In the genomic region with DNA sequence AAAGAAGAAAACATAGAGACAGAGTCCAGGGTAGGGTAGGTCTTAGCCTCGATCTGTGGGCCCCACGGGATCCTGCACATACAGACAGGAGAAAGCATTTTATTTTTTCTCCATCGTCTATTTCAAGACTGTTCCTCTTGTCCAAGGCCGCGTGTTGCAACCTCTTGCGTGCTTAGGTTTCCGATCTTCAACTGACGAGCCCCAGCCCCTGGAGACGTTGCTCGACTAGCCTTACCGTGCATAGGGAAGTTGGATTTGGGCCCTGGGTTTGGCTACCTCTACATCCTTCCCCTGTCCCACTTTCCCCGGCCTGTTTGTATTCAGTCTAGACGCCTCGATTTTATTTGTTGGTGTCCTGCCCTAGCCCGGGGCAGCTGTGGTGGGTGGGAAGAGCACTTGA, we compare ENCODE assay signal across 28 mouse cellular contexts. TPM values are rescaled to one million over a fixed set of nuclear protein-coding genes. Genes with fewer than 3 reads are reported as not detected.
DNase-seq lines count a peak whose midpoint lies in the region; ATAC-seq and TF ChIP-seq lines count a peak whose summit lies in the region.
"Had no signal": no experiment of that assay in that cellular context is flagged by ENCODE, and none has a peak within 500 bp of the region (broad histone marks: within the 10 kb centered on the region; RNA-seq: fewer than 3 reads in every experiment).

No protein-coding gene starts in this region.

- peaks cover 12% of the 10 kb centered on the region for H3K4me1 ChIP-seq in liver, embryonic 15.5 days (replicated peaks)
- H3K4me1 ChIP-seq in liver, embryonic 11.5 days (replicated peaks; ENCODE audit: control insufficient read depth, insufficient read depth, low read length) = peaks cover 2% of the 10 kb centered on the region; the same call in 1 of the 2 replicates
- H3K4me1 ChIP-seq: embryonic facial prominence, embryonic 13.5 days; forebrain, embryonic 10.5 days; midbrain, embryonic 12.5 days had no signal

- no peak overlapping the region for H3ac ChIP-seq in myocyte (ENCODE audit: control insufficient read depth, insufficient read length)

- no peak for ATAC-seq in liver, embryonic 15.5 days (ENCODE audit: insufficient read depth)
- ATAC-seq in liver, embryonic 11.5 days (replicated peaks; ENCODE audit: low FRiP score) = no peak
- ATAC-seq in granulocyte monocyte progenitor cell, adult 5-6 weeks (replicated peaks; ENCODE audit: poor library complexity, severe bottlenecking) = peak; percentile 82
- ATAC-seq: forebrain, postnatal 0 days; inflammation-experienced regulatory T-cells, adult 6 months had no signal

- peak; percentile 48 to 79 for DNase-seq in adrenal gland, adult (ENCODE audit: inconsistent age in 2 of 2, low spot score in 1 of 2)
- no peak for DNase-seq in adrenal gland, postnatal 4 days (ENCODE audit: low spot score in 2 of 2)
- no peak for DNase-seq in liver, embryonic 11.5 days (ENCODE audit: low spot score)
- no peak for DNase-seq in testis, postnatal 14 days (ENCODE audit: low spot score)
- no peak for DNase-seq in layer of hippocampus, postnatal 25 days (ENCODE audit: extremely low spot score in 1 of 2, low spot score in 1 of 2)
- DNase-seq: cerebellum, adult 8-10 months; forebrain, postnatal 0 days; gastrocnemius, postnatal 10 days; heart, adult 11 months; heart, postnatal 4 days; kidney, adult 11 months; kidney, postnatal 14 days; retina, postnatal 1 day; right cerebral cortex, postnatal 14 days; thymus, postnatal 25 days had no signal

- WGBS in liver, embryonic 15.5 days (ENCODE audit: insufficient replicate concordance) = 60% methylated on average over 15 of the region's 15 CpGs
- 77% methylated on average over 15 of the region's 15 CpGs for WGBS in liver, embryonic 11.5 days

- H3K36me3 ChIP-seq in liver, embryonic 15.5 days (replicated peaks) = peaks cover 22% of the 10 kb centered on the region
- H3K36me3 ChIP-seq in liver, embryonic 11.5 days (ENCODE audit: control insufficient read depth, insufficient read depth, low read length) = peaks cover 7% of the 10 kb centered on the region; the same call in 1 of the 2 replicates
- peaks cover 40% of the 10 kb centered on the region for H3K36me3 ChIP-seq in myocyte (ENCODE audit: control insufficient read depth, insufficient read depth)

- no peak overlapping the region for H3K4me3 ChIP-seq in liver, embryonic 15.5 days (replicated peaks)
- no peak overlapping the region for H3K4me3 ChIP-seq in liver, embryonic 11.5 days (ENCODE audit: low read depth, low read length)
- H3K4me3 ChIP-seq in myocyte = no peak overlapping the region
- H3K4me3 ChIP-seq: embryonic facial prominence, embryonic 13.5 days; forebrain, embryonic 10.5 days; heart, embryonic 10.5 days; hindbrain, embryonic 15.5 days; lung, embryonic 15.5 days; megakaryocyte, embryonic 14.5 days; midbrain, embryonic 12.5 days had no signal

- no peaks in the 10 kb centered on the region for H3K79me2 ChIP-seq in myocyte (ENCODE audit: control insufficient read depth, insufficient read depth)

- H3K27me3 ChIP-seq in liver, embryonic 15.5 days = no peaks in the 10 kb centered on the region
- no peaks in the 10 kb centered on the region for H3K27me3 ChIP-seq in liver, embryonic 11.5 days (replicated peaks; ENCODE audit: control insufficient read depth, insufficient read depth, low read length)
- no peaks in the 10 kb centered on the region for H3K27me3 ChIP-seq in myocyte (ENCODE audit: control insufficient read depth, insufficient read depth, insufficient read length)
- H3K27me3 ChIP-seq: embryonic facial prominence, embryonic 13.5 days; hindbrain, embryonic 15.5 days; lung, embryonic 15.5 days; midbrain, embryonic 12.5 days had no signal

- no peak overlapping the region for H3K4me2 ChIP-seq in liver, embryonic 15.5 days
- H3K4me2 ChIP-seq in liver, embryonic 11.5 days = no peak overlapping the region
- no peak overlapping the region for H3K4me2 ChIP-seq in myocyte (ENCODE audit: low read depth)
- H3K4me2 ChIP-seq: embryonic facial prominence, embryonic 13.5 days; hindbrain, embryonic 15.5 days; lung, embryonic 15.5 days; midbrain, embryonic 12.5 days had no signal

- TF ChIP-seq POLR2A in myocyte (IDR thresholded peaks at IDR 0.05; ENCODE audit: insufficient read length, low read depth) = peak; percentile 53

- H3K27ac ChIP-seq in liver, embryonic 15.5 days (replicated peaks) = peak overlapping the region; percentile 21
- no peak overlapping the region for H3K27ac ChIP-seq in liver, embryonic 11.5 days (ENCODE audit: low read depth, low read length)
- H3K27ac ChIP-seq: embryonic facial prominence, embryonic 13.5 days; forebrain, embryonic 10.5 days; heart, embryonic 10.5 days; hindbrain, embryonic 15.5 days; liver, embryonic 14.5 days; lung, embryonic 15.5 days; midbrain, embryonic 12.5 days had no signal

- no peaks in the 10 kb centered on the region for H3K9me3 ChIP-seq in liver, embryonic 15.5 days (replicated peaks)
- no peaks in the 10 kb centered on the region for H3K9me3 ChIP-seq in liver, embryonic 11.5 days (ENCODE audit: control insufficient read depth, low read length)
- H3K9me3 ChIP-seq: embryonic facial prominence, embryonic 13.5 days; forebrain, embryonic 10.5 days; G1E; heart, embryonic 10.5 days; hindbrain, embryonic 15.5 days; lung, embryonic 15.5 days; megakaryocyte, embryonic 14.5 days; midbrain, embryonic 12.5 days had no signal

- no peak overlapping the region for H3K9ac ChIP-seq in liver, embryonic 15.5 days
- H3K9ac ChIP-seq in liver, embryonic 11.5 days (ENCODE audit: low read depth, low read length) = no peak overlapping the region
- H3K9ac ChIP-seq: embryonic facial prominence, embryonic 13.5 days; forebrain, postnatal 0 days; hindbrain, embryonic 15.5 days; liver, embryonic 14.5 days; lung, embryonic 15.5 days; midbrain, embryonic 12.5 days had no signal

TF ChIP-seq in myocyte, 11 proteins besides CTCF, POLR2A, EP300 and RAD21:
- TF ChIP-seq TCF3 (IDR thresholded peaks at IDR 0.05; ENCODE audit: insufficient read length, low read depth) = no peak
- TF ChIP-seq POLR2AphosphoS2 (IDR thresholded peaks at IDR 0.05; ENCODE audit: insufficient read length, low read depth) = peak; percentile 94

RNA-seq across cellular contexts. Expression of a gene that starts 18.6 kb away (rescaled TPM):
- 100 to 1,000 TPM; 242 to 257 TPM for total RNA-seq in adrenal gland, postnatal 4 days (2021)
- 1.2 and 1.4 TPM in 2 replicates for polyA plus RNA-seq in liver, embryonic 15.5 days (2015; fragmentation: Nextera tagmentation; extraction: Ambion mirVana)
- polyA plus RNA-seq in liver, embryonic 11.5 days (2014; fragmentation: Nextera tagmentation; extraction: Ambion mirVana) = 3.4 and 4.6 TPM in 2 replicates
- 21.2 and 28.6 TPM in 2 replicates for total RNA-seq in granulocyte monocyte progenitor cell, adult 5-6 weeks (2014; fragmentation: Nextera tagmentation)
- 34.3 and 41.4 TPM in 2 replicates for total RNA-seq in granulocyte monocyte progenitor cell, adult 5-6 weeks (2017)
- 177 TPM for polyA plus RNA-seq in myocyte (2012; fragmentation: generic; extraction: Trizol)
- total RNA-seq in layer of hippocampus, postnatal 25 days (2021) = 10 to 100 TPM; 56.3 to 62.8 TPM
- polyA plus RNA-seq: inflammation-experienced regulatory T-cells, adult 6 months had no signal

Comparison
In these comparisons a context has a peak if more than half of its experiments do, and no peak if none do; other contexts are left out.
1. DNase-seq: peak in adrenal gland, adult (2 of 2); none in adrenal gland, postnatal 4 days (0 of 2), liver, embryonic 11.5 days (single experiment), testis, postnatal 14 days (single experiment) and layer of hippocampus, postnatal 25 days (0 of 2).